Mouse (Mus musculus): Measurements from ENCODE around the gene Prr12.

GRCm38 (mm10) chr7:45045741-45046140, 6.9 kb downstream of the Prr12 start:
- TF ChIP-seq ZC3H11A (IDR thresholded peaks at IDR 0.05; ENCODE audit: borderline replicate concordance, low read depth, low read length) (no peak), HCFC1 (IDR thresholded peaks at IDR 0.05; ENCODE audit: borderline replicate concordance, insufficient read depth, low read length) (no peak), CHD2 (IDR thresholded peaks at IDR 0.05; ENCODE audit: low read depth, low read length) (no peak), ZNF384 (IDR thresholded peaks at IDR 0.05; ENCODE audit: low read depth, low read length) (no peak)

Data from ES-E14 (cell line).